Mouse (Mus musculus) kidney, adult 2 months (tissue): ENCODE results near the gene 1810062G17Rik. TPM values are rescaled to one million over a fixed set of nuclear protein-coding genes. Genes with fewer than 3 reads are reported as not detected.
A peak's percentile ranks its signal among the peaks of the same experiment; 100 is the strongest.

Source experiments
- DNase-seq: peaks from one replicate; pipeline ENCODE4 v3.0.0; 2021
- H3K27ac ChIP-seq: fragments of 200-500 bp; 2 replicates; pipeline ENCODE4 v1.5.1; 2012; ENCODE audit warnings: low read depth, low read length, control low read depth, inconsistent platforms; ENCODE audit not compliant: insufficient read depth
- H3K27me3 ChIP-seq: fragments of 200-500 bp; replicated peaks from 2 replicates; pipeline ENCODE4 v1.6.1; 2012; ENCODE audit warnings: mild to moderate bottlenecking, moderate library complexity, low read length, inconsistent platforms; ENCODE audit not compliant: control insufficient read depth, insufficient read depth
- H3K36me3 ChIP-seq: fragments of 200-500 bp; 2 replicates; pipeline ENCODE4 v1.6.1; 2012; ENCODE audit warnings: mild to moderate bottlenecking, moderate library complexity, low read length, inconsistent platforms; ENCODE audit not compliant: control insufficient read depth, insufficient read depth
- H3K4me1 ChIP-seq: fragments of 200-500 bp; 2 replicates; pipeline ENCODE4 v1.6.1; 2011; ENCODE audit warnings: low read length; ENCODE audit not compliant: control insufficient read depth, insufficient read depth
- H3K4me3 ChIP-seq: fragments of 200-500 bp; 2 replicates; pipeline ENCODE4 v1.5.1; 2011; ENCODE audit warnings: mild to moderate bottlenecking, low read depth, low read length, control low read depth; ENCODE audit not compliant: insufficient read depth
- CTCF ChIP-seq: fragments of 200-500 bp; conservative IDR thresholded peaks from 2 replicates; pipeline ENCODE4 v1.5.1; 2011; ENCODE audit warnings: low read depth, mild to moderate bottlenecking, control low read depth, low read length, moderate library complexity, mixed read lengths; ENCODE audit not compliant: insufficient read depth, insufficient read length
- POLR2A ChIP-seq: fragments of 200-500 bp; IDR thresholded peaks from one replicate; pipeline ENCODE4 v1.6.1; 2011; ENCODE audit warnings: low read depth, low read length, control low read depth
- WGBS: fragments of 180-500 bp; shearing (Covaris S2); methylation state at CpG from one replicate; pipeline ENCODE4 v1.1.7; 2018; 5-methylcytosine and 5-hydroxymethylcytosine counted together
- polyA plus RNA-seq: library from polyadenylated mRNA; depleted of rRNA; stranded (reverse); fragments of >200 nt; gene quantifications from 2 replicates; pipeline ENCODE4 v1.2.3, GENCODE M21; 2012

The 1810062G17Rik gene
- polyA plus RNA-seq, 1 experiment = 0.80 TPM

DNA sequence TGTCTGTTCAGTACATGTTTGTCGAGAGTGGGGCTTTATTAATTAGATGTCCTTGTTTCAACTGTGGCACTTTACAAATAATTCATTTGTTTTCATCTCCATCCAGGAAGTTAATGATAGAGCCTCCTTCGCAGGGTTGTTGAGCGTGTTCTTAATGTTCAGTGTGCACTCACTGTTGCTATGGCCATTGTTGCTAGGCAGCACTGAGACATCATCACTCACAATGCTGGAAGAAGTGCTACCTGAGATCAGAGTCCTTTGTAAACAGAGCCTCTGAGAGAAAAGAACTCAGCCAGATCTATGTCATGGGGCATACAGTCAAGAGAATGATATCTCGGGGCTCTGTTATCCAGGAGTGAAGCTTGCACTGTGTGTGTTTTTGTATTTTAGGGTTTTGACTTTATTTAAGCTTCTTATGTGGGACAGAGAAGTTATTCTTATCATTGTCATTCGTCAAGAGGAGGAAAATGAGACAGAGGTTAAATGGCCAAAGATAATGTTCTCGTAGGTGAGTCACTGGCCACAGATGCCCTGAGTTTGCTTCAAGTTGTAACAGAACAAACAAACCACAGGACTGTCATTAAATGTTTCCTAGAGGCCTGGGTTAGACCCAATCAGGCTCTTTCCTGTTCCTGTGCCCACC lies 18.0 kb downstream of the 1810062G17Rik start:
- DNase-seq = no peak
- WGBS = 70% methylated on average over 6 of the region's 6 CpGs
- Histone ChIP-seq H3K27me3 (no peaks in the 10 kb centered on the region), H3K4me1 (no peaks in the 10 kb centered on the region), H3K4me3 (no peak overlapping the region), H3K27ac (no peak overlapping the region), H3K36me3 (no peaks in the 10 kb centered on the region)
- TF ChIP-seq POLR2A (no peak), CTCF (no peak)

DNA sequence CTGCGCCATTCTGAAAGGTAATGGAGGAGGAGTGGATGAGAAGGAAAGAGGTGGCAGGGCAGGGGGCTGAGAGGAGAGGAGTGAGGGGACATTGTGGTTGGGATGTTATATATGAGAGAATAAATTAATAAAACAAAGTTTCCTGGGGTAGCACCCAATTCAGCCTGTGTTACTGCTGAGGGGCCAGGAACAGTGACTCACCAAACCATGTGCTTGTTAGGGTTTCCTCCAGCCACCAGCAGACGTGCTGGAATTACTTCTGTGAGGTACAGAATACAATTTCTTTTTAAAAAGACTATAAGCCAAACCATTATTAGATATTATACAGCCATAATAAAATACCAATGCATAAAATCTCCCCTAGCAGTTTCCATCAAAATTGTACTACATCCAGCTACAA lies 18.9 kb downstream of the 1810062G17Rik start:
- TF ChIP-seq CTCF (no peak), POLR2A (no peak)
- H3K36me3 ChIP-seq = no peaks in the 10 kb centered on the region
- no peak overlapping the region for H3K4me3 ChIP-seq
- no peak overlapping the region for H3K27ac ChIP-seq
- no peaks in the 10 kb centered on the region for H3K4me1 ChIP-seq
- 90% methylated on average over 2 of the region's 2 CpGs for WGBS
- H3K27me3 ChIP-seq = no peaks in the 10 kb centered on the region
- DNase-seq = no peak

DNA sequence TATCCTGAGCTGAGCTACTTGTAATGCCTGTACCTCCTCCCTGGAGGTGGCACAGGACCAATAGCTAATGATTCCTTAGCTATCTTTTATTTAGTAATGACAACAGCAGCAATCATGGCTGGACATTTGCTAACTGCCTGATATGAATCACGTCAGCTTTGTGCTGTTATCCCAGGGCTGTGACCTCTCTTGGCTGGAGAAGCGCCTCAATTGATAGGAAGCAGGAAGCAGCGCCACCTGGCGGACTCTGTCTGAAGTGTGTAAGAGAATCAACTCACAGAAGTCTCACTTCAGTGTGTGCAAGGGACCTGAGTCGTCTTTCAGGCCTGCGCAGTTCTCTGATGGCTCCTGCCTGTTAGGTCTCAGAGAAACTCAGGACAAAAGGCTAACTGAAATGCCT lies 19.7 kb downstream of the 1810062G17Rik start:
- TF ChIP-seq POLR2A = no peak
- peak; percentile 94 for TF ChIP-seq CTCF
- Histone ChIP-seq H3K4me3 (peak overlapping the region; percentile 19; the same call in 1 of the 2 replicates), H3K27me3 (no peaks in the 10 kb centered on the region), H3K36me3 (no peaks in the 10 kb centered on the region), H3K27ac (no peak overlapping the region), H3K4me1 (no peaks in the 10 kb centered on the region)
- DNase-seq = peak; percentile 90
- WGBS = 7% methylated on average over 6 of the region's 6 CpGs

DNA sequence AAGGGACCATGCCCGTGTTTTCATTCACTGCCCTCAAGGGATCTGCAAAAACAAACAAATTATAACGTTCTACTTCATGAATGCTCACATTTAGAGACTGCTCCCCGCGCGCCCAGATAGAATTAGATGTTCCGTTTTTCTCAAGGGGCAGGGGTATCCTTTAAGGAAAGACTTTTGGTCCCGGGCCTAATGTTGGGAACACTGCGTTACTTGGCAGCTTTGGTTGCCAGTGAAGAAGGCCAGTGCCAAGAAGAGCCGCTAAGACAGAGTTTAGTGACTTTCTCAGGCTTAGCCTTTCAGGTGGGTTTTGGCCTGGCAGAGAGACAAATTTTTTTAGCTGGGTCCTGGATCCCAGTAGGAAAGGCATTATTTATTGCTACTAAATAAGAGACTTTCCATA lies 20.5 kb downstream of the 1810062G17Rik start:
- Histone ChIP-seq H3K27ac (no peak overlapping the region), H3K27me3 (no peaks in the 10 kb centered on the region), H3K4me3 (no peak overlapping the region), H3K36me3 (no peaks in the 10 kb centered on the region), H3K4me1 (no peaks in the 10 kb centered on the region)
- TF ChIP-seq CTCF = no peak
- no peak for TF ChIP-seq POLR2A
- DNase-seq = no peak
- 88% methylated on average over 9 of the region's 9 CpGs for WGBS

DNA sequence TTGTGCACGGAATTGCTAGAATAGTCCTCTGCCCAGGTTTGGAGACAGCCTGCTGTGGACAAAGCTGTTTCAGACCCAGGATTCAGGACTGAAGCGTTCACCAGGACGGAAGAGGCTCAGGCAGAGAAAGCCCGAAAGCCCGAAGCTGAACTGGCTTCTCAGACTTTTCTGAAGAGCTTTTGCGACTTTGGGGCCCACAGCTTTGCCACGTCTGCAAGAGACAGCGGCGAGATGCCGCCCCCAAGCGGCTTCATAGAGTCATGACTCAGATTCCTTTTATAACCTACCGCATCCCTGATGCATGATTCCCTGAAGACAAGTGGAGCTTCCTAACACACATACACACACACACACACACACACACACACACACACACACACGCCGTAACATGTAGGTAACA lies 21.0 kb downstream of the 1810062G17Rik start:
- no peak overlapping the region for H3K27ac ChIP-seq
- DNase-seq = peak; percentile 64
- H3K4me1 ChIP-seq = no peaks in the 10 kb centered on the region
- no peaks in the 10 kb centered on the region for H3K36me3 ChIP-seq
- 14% methylated on average over 14 of the region's 14 CpGs for WGBS
- H3K4me3 ChIP-seq = no peak overlapping the region
- TF ChIP-seq POLR2A (no peak), CTCF (peak; percentile 78)
- no peaks in the 10 kb centered on the region for H3K27me3 ChIP-seq

DNA sequence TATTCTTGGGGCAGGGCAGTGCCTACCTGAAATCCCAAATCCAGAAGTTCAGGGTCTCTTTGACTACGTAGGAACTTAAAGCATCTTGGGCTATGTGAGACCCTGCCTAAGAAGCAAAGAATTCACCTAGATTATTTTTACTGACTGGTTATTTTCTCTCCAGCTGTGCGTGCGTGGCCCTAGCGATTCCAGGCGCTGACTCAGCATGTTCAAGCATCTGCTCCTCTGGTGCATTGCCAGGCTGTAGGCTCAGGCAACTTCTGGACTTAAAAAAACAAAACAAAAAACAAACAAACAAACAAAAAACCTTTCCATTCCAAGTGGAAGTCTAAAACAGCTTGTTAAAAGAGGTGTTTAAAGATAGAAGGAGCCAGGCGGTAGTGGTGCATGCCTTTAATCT lies 22.5 kb downstream of the 1810062G17Rik start:
- Histone ChIP-seq H3K36me3 (no peaks in the 10 kb centered on the region), H3K4me1 (no peaks in the 10 kb centered on the region), H3K27ac (no peak overlapping the region), H3K4me3 (no peak overlapping the region), H3K27me3 (no peaks in the 10 kb centered on the region)
- 82% methylated on average over 6 of the region's 6 CpGs for WGBS
- no peak for DNase-seq
- TF ChIP-seq CTCF = no peak
- no peak for TF ChIP-seq POLR2A

DNA sequence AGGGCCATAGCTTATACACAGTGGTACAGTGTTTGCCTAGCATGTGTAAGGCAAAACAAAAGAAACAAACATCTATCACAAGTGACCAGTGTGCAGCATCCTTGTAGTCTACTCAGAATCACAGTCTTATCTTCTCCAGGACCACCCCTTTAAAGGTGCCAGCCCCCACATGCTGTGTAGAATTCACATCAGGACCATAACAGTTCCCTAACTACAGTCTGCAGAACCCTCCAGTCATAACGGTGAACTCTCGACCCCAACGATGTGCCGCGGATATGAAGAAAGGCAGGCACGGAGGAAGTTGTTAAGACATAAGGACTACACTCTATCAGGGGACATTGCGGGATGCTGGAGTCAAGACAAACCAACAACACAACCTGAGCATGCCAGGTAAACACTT lies 23.7 kb downstream of the 1810062G17Rik start:
- H3K27me3 ChIP-seq = no peaks in the 10 kb centered on the region
- no peak overlapping the region for H3K4me3 ChIP-seq
- H3K36me3 ChIP-seq = no peaks in the 10 kb centered on the region
- TF ChIP-seq CTCF (no peak), POLR2A (no peak)
- H3K4me1 ChIP-seq = no peaks in the 10 kb centered on the region
- WGBS = 94% methylated on average over 7 of the region's 7 CpGs
- no peak for DNase-seq
- no peak overlapping the region for H3K27ac ChIP-seq

DNA sequence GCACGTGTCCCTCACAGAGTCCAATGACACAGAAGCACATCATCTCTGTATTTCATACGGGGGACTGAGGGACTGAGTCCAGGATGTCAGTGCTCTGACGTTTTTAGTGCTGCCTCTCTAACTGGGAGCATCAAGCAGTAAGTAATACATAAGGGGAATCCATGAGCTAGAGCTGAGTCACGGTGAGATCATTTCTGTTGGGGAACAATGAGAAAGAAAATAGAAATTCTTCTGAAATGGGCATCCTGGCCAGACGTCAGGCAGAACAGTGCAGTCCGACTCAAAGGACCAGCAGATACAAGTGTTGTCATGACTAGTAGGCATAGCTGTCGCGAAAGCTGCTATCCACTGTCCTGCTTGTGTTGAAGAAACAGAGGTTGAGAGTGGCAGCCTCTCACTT lies 25.2 kb downstream of the 1810062G17Rik start:
- DNase-seq = no peak
- H3K4me3 ChIP-seq = no peak overlapping the region
- TF ChIP-seq CTCF (no peak), POLR2A (no peak)
- no peak overlapping the region for H3K27ac ChIP-seq
- no peaks in the 10 kb centered on the region for H3K4me1 ChIP-seq
- no peaks in the 10 kb centered on the region for H3K36me3 ChIP-seq
- H3K27me3 ChIP-seq = no peaks in the 10 kb centered on the region
- WGBS = 81% methylated on average over 8 of the region's 8 CpGs
